Mouse (Mus musculus) hematopoietic multipotent progenitor cell, adult 10-12 weeks (in vitro differentiated cells): ENCODE data around the gene Sly. TPM values are rescaled to one million over a fixed set of nuclear protein-coding genes. Genes with fewer than 3 reads are reported as not detected.

ENCODE experiments used
- polyA plus RNA-seq: library from polyadenylated mRNA; stranded (reverse); fragments of >175 nt; gene quantifications from 2 replicates; pipeline ENCODE4 v1.2.3, GENCODE M21; 2012; ENCODE audit warnings: low replicate concordance

Sly gene
- polyA plus RNA-seq = not detected in 2 replicates

GRCm38 (mm10) chrY:57186888-57187287 is at the start of gene Sly:
TSS of gene Sly (plus strand) at chrY:57187188.

